In the genomic region with DNA sequence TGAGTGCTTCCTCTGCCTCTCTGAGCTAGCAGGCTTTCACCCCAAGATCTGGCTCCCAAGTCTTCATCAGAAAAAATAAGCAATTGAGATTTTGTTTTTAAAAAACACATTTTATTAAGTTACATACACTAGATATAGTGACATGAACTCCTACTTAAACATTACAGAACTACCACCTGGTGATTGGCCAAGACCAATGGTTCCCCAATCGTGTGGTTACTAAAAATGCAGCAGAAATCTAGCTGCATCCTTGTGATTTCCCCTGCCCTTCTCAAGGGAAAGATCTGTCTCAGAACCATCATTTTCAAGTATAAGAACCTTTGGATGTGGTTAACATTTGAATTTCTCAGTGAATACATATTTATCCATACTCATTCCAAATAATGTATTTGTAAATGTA, we compare ENCODE assay signal across 34 mouse cellular contexts. TPM values are rescaled to one million over a fixed set of nuclear protein-coding genes. Genes with fewer than 3 reads are reported as not detected.
DNase-seq lines count a peak whose midpoint lies in the region; ATAC-seq and TF ChIP-seq lines count a peak whose summit lies in the region.
"Had no signal": no experiment of that assay in that cellular context is flagged by ENCODE, and none has a peak within 500 bp of the region (broad histone marks: within the 10 kb centered on the region; RNA-seq: fewer than 3 reads in every experiment).

No protein-coding gene starts in this region.

- H3K9ac ChIP-seq in CH12.LX (ENCODE audit: insufficient read depth, low read depth), result no peak overlapping the region
- H3K9ac ChIP-seq in hindbrain, embryonic 16.5 days (ENCODE audit: low read depth, low read length), result no peak overlapping the region
- H3K9ac ChIP-seq in stomach, postnatal 0 days (ENCODE audit: low read length), result no peak overlapping the region
- H3K9ac ChIP-seq: embryonic facial prominence, embryonic 13.5 days; forebrain, embryonic 13.5 days; hindbrain, embryonic 13.5 days had no signal

- H3K4me3 ChIP-seq in CH12.LX (replicated peaks in 1 of 3; ENCODE audit: low read depth in 2 of 3, low read length in 2 of 3, poor library complexity in 1 of 3), result no peak overlapping the region
- H3K4me3 ChIP-seq in hindbrain, embryonic 16.5 days (ENCODE audit: low read length), result no peak overlapping the region
- H3K4me3 ChIP-seq in stomach, postnatal 0 days (ENCODE audit: low read depth, low read length), result no peak overlapping the region
- H3K4me3 ChIP-seq: embryonic facial prominence, embryonic 10.5 days; embryonic facial prominence, embryonic 13.5 days; forebrain, embryonic 10.5 days; forebrain, embryonic 13.5 days; gastrocnemius, adult 2 months; hindbrain, embryonic 10.5 days; hindbrain, embryonic 13.5 days had no signal

- DNase-seq in 416B (ENCODE audit: low read depth) (peak; percentile 13), CH12.LX (ENCODE audit: extremely low read depth) (no peak)
- no peak for DNase-seq in stomach, postnatal 0 days (ENCODE audit: low spot score)
- DNase-seq in frontal cortex, postnatal 14 days (ENCODE audit: low spot score in 2 of 2), result no peak
- DNase-seq: adrenal gland, postnatal 10 days; adrenal gland, postnatal 36 days; cerebellum, adult 11-12 months; cerebellum, adult 8-10 months; cerebellum, postnatal 10 days; cerebellum, postnatal 36 days; embryo, embryonic 11 days; gastrocnemius, adult 2 months; gastrocnemius, postnatal 14 days; heart, postnatal 36 days had no signal

- WGBS in hindbrain, embryonic 16.5 days, result 90% methylated on average over 1 of the region's 1 CpGs
- 86% methylated on average over 1 of the region's 1 CpGs for WGBS in stomach, postnatal 0 days

- dilution Hi-C loops in CH12.LX (cut with MboI; ENCODE audit: extremely low pct_ligation_motif_present, extremely low pct_unique_long_range_greater_than_20kb, low sequenced_read_pairs), result no loop called here

- H3K4me2 ChIP-seq in CH12.LX (ENCODE audit: insufficient read depth, low read depth, poor library complexity, severe bottlenecking), result no peak overlapping the region
- H3K4me2 ChIP-seq in hindbrain, embryonic 16.5 days (ENCODE audit: low read length), result no peak overlapping the region
- H3K4me2 ChIP-seq in stomach, postnatal 0 days (replicated peaks; ENCODE audit: low read depth), result no peak overlapping the region
- H3K4me2 ChIP-seq: embryonic facial prominence, embryonic 13.5 days; forebrain, embryonic 13.5 days; heart, embryonic 11.5 days; hindbrain, embryonic 13.5 days had no signal

- H3K27ac ChIP-seq in CH12.LX (ENCODE audit: insufficient read depth, low read depth), result no peak overlapping the region
- no peak overlapping the region for H3K27ac ChIP-seq in hindbrain, embryonic 16.5 days (ENCODE audit: low read depth, low read length)
- no peak overlapping the region for H3K27ac ChIP-seq in stomach, postnatal 0 days (replicated peaks)
- H3K27ac ChIP-seq: embryonic facial prominence, embryonic 10.5 days; embryonic facial prominence, embryonic 13.5 days; forebrain, embryonic 10.5 days; forebrain, embryonic 13.5 days; gastrocnemius, adult 2 months; hindbrain, embryonic 10.5 days; hindbrain, embryonic 13.5 days; hindbrain, postnatal 0 days had no signal

- peaks cover 29 to 48% of the 10 kb centered on the region in 2 experiments for H3K4me1 ChIP-seq in CH12.LX (ENCODE audit: control insufficient read depth in 1 of 2, insufficient read depth in 2 of 2)
- no peaks in the 10 kb centered on the region for H3K4me1 ChIP-seq in hindbrain, embryonic 16.5 days (ENCODE audit: control insufficient read depth, insufficient read depth, low read depth, low read length)
- H3K4me1 ChIP-seq in stomach, postnatal 0 days (replicated peaks; ENCODE audit: control insufficient read depth, insufficient read depth), result no peaks in the 10 kb centered on the region
- H3K4me1 ChIP-seq: embryonic facial prominence, embryonic 10.5 days; embryonic facial prominence, embryonic 13.5 days; forebrain, embryonic 13.5 days; hindbrain, embryonic 10.5 days; hindbrain, embryonic 13.5 days had no signal

- H3K79me2 ChIP-seq in CH12.LX (replicated peaks; ENCODE audit: control insufficient read depth, extremely low read depth, insufficient read depth, poor library complexity, severe bottlenecking), result no peaks in the 10 kb centered on the region

- H3K36me3 ChIP-seq in CH12.LX (replicated peaks in 1 of 2; ENCODE audit: control insufficient read depth in 1 of 2, insufficient read depth in 1 of 2, low read length in 1 of 2), result no peaks in the 10 kb centered on the region
- H3K36me3 ChIP-seq in hindbrain, embryonic 16.5 days (ENCODE audit: control insufficient read depth, insufficient read depth, low read length), result no peaks in the 10 kb centered on the region
- H3K36me3 ChIP-seq in stomach, postnatal 0 days (ENCODE audit: control insufficient read depth, insufficient read depth, low read length), result no peaks in the 10 kb centered on the region
- H3K36me3 ChIP-seq: embryonic facial prominence, embryonic 10.5 days; embryonic facial prominence, embryonic 13.5 days; forebrain, embryonic 10.5 days; G1E; hindbrain, embryonic 10.5 days; hindbrain, embryonic 13.5 days had no signal

- TF ChIP-seq RAD21 in CH12.LX (IDR thresholded peaks at IDR 0.05; ENCODE audit: low read depth, low read length), result no peak

- H3K27me3 ChIP-seq in CH12.LX (replicated peaks), result no peaks in the 10 kb centered on the region
- no peaks in the 10 kb centered on the region for H3K27me3 ChIP-seq in hindbrain, embryonic 16.5 days (replicated peaks; ENCODE audit: control insufficient read depth, insufficient read depth, low read length)
- no peaks in the 10 kb centered on the region for H3K27me3 ChIP-seq in stomach, postnatal 0 days (ENCODE audit: control insufficient read depth, insufficient read depth, low read length)
- H3K27me3 ChIP-seq: embryonic facial prominence, embryonic 13.5 days; forebrain, embryonic 13.5 days; hindbrain, embryonic 13.5 days; Patski had no signal

- no peak for TF ChIP-seq POLR2A in CH12.LX (IDR thresholded peaks at IDR 0.05; ENCODE audit: low read depth, low read length)

- peak; percentile 55 for ATAC-seq in granulocyte monocyte progenitor cell, adult 5-6 weeks (replicated peaks; ENCODE audit: poor library complexity, severe bottlenecking)
- ATAC-seq in hindbrain, embryonic 16.5 days, result no peak
- ATAC-seq in stomach, postnatal 0 days (ENCODE audit: low FRiP score, low TSS enrichment), result no peak
- ATAC-seq: forebrain, embryonic 13.5 days; forebrain, embryonic 16.5 days; hindbrain, postnatal 0 days; inflammation-experienced regulatory T-cells, adult 6 months; intestine, embryonic 16.5 days; Patski had no signal

- in situ Hi-C loops in CH12.LX (cut with MboI; ENCODE audit: low pct_ligation_motif_present, low pct_unique_long_range_greater_than_20kb, low sequenced_read_pairs), result loop anchor here (10.0 kb wide), 1 partner anchor 289 kb away; no protein-coding TSS in a partner anchor

- peaks cover 16% of the 10 kb centered on the region for H3K9me3 ChIP-seq in CH12.LX (replicated peaks; ENCODE audit: low read length)
- H3K9me3 ChIP-seq in hindbrain, embryonic 16.5 days (ENCODE audit: control insufficient read depth, low read length), result 0 out of 2 replicates have a peak, but pooled peaks cover 2% of the 10 kb centered on the region
- H3K9me3 ChIP-seq in stomach, postnatal 0 days (ENCODE audit: control insufficient read depth, low read length), result no peaks in the 10 kb centered on the region
- H3K9me3 ChIP-seq: embryonic facial prominence, embryonic 10.5 days; forebrain, embryonic 10.5 days; G1E; hindbrain, embryonic 10.5 days; hindbrain, embryonic 13.5 days had no signal

- 0 out of 2 replicates have a peak, but pooled peaks have one; percentile 27 for TF ChIP-seq EP300 in CH12.LX (IDR thresholded peaks at IDR 0.05; ENCODE audit: low read length)
- TF ChIP-seq EP300 in stomach, postnatal 0 days (optimal IDR thresholded peaks at IDR 0.05), result no peak

- no peak for TF ChIP-seq CTCF in CH12.LX (conservative IDR thresholded peaks at IDR 0.05 in 1 of 2, IDR thresholded peaks at IDR 0.05 in 1 of 2; ENCODE audit: low read depth in 2 of 2, low read length in 2 of 2)
- no peak for TF ChIP-seq CTCF in stomach, postnatal 0 days (IDR thresholded peaks at IDR 0.05; ENCODE audit: low read depth)

RNA-seq across cellular contexts. Expression of gene Wfdc21, which starts 12.5 kb away (rescaled TPM):
- total RNA-seq in CH12.LX (2012; rRNA removed), result 1.6 and 3.3 TPM in 2 replicates
- total RNA-seq in CH12.LX (2014; rRNA removed), result 8.3 and 14.7 TPM in 2 replicates
- 2.6 and 3.4 TPM in 2 replicates for polyA plus RNA-seq in CH12.LX (2012; ENCODE audit: insufficient read length, low read depth)
- 15.7 and 47.5 TPM in 2 replicates for total RNA-seq in granulocyte monocyte progenitor cell, adult 5-6 weeks (2014; fragmentation: Nextera tagmentation)
- 28.0 and 70.7 TPM in 2 replicates for total RNA-seq in granulocyte monocyte progenitor cell, adult 5-6 weeks (2017)
- polyA plus RNA-seq in hindbrain, embryonic 16.5 days (2015; fragmentation: Nextera tagmentation; extraction: Ambion mirVana), result 0.42 TPM in 1 of 2 replicates, not detected in the other
- 3.1 and 3.4 TPM in 2 replicates for polyA plus RNA-seq in stomach, postnatal 0 days (2015; fragmentation: Nextera tagmentation; extraction: Ambion mirVana)
- total RNA-seq: G1E; gastrocnemius, adult 2 months; gastrocnemius, postnatal 14 days; heart, postnatal 36 days; hindbrain, postnatal 0 days had no signal
- polyA plus RNA-seq: brain, embryonic 14.5 days; cortical plate, adult 2 months; embryonic facial prominence, embryonic 10.5 days; embryonic facial prominence, embryonic 13.5 days; forebrain, embryonic 10.5 days; forebrain, embryonic 13.5 days; forebrain, embryonic 16.5 days; G1E; heart, embryonic 11.5 days; heart, embryonic 14.5 days; hindbrain, embryonic 10.5 days; hindbrain, embryonic 13.5 days; inflammation-experienced regulatory T-cells, adult 6 months; Patski had no signal

RNA-seq across cellular contexts. Expression of gene Heatr6, which starts 19.3 kb away (rescaled TPM):
- total RNA-seq in CH12.LX (2012; rRNA removed) (17.6 and 18.3 TPM in 2 replicates), CH12.LX (2014; rRNA removed) (14.9 and 17.4 TPM in 2 replicates)
- polyA plus RNA-seq in CH12.LX (2012; ENCODE audit: insufficient read length, low read depth), result 21.0 and 24.4 TPM in 2 replicates
- 10.4 and 30.5 TPM in 2 replicates for total RNA-seq in granulocyte monocyte progenitor cell, adult 5-6 weeks (2014; fragmentation: Nextera tagmentation)
- 8.9 and 17.8 TPM in 2 replicates for total RNA-seq in granulocyte monocyte progenitor cell, adult 5-6 weeks (2017)
- 26.6 and 29.6 TPM in 2 replicates for polyA plus RNA-seq in hindbrain, embryonic 16.5 days (2015; fragmentation: Nextera tagmentation; extraction: Ambion mirVana)
- polyA plus RNA-seq in stomach, postnatal 0 days (2015; fragmentation: Nextera tagmentation; extraction: Ambion mirVana), result 8.6 and 9.2 TPM in 2 replicates

RNA-seq across cellular contexts. Expression of gene Wfdc18, which starts 25.4 kb away (rescaled TPM):
- total RNA-seq in CH12.LX (2012; rRNA removed) (not detected in 2 replicates), CH12.LX (2014; rRNA removed) (not detected in 2 replicates)
- polyA plus RNA-seq in CH12.LX (2012; ENCODE audit: insufficient read length, low read depth), result not detected in 2 replicates
- not detected in 2 replicates for total RNA-seq in granulocyte monocyte progenitor cell, adult 5-6 weeks (2014; fragmentation: Nextera tagmentation)
- total RNA-seq in granulocyte monocyte progenitor cell, adult 5-6 weeks (2017), result not detected in 2 replicates
- polyA plus RNA-seq in hindbrain, embryonic 16.5 days (2015; fragmentation: Nextera tagmentation; extraction: Ambion mirVana), result not detected in 2 replicates
- polyA plus RNA-seq in stomach, postnatal 0 days (2015; fragmentation: Nextera tagmentation; extraction: Ambion mirVana), result 0.87 and 2.7 TPM in 2 replicates
- total RNA-seq: adrenal gland, adult 18-20 months; adrenal gland, postnatal 10 days; adrenal gland, postnatal 36 days; G1E; gastrocnemius, adult 2 months; gastrocnemius, postnatal 14 days; heart, adult 8-10 months; heart, postnatal 36 days had no signal
- polyA plus RNA-seq: brain, embryonic 14.5 days; embryonic facial prominence, embryonic 10.5 days; embryonic facial prominence, embryonic 13.5 days; forebrain, embryonic 10.5 days; forebrain, embryonic 13.5 days; forebrain, embryonic 16.5 days; G1E; hindbrain, embryonic 10.5 days; hindbrain, embryonic 13.5 days; hindbrain, postnatal 0 days; inflammation-experienced regulatory T-cells, adult 6 months; Patski had no signal

RNA-seq across cellular contexts. Expression of gene Wfdc17, which starts 30.4 kb away (rescaled TPM):
- total RNA-seq in CH12.LX (2012; rRNA removed) (not detected in 2 replicates), CH12.LX (2014; rRNA removed) (not detected in 2 replicates)
- polyA plus RNA-seq in CH12.LX (2012; ENCODE audit: insufficient read length, low read depth), result not detected in 2 replicates
- total RNA-seq in granulocyte monocyte progenitor cell, adult 5-6 weeks (2014; fragmentation: Nextera tagmentation), result 8.9 TPM in 1 of 2 replicates, not detected in the other
- 1.2 TPM in 1 of 2 replicates, not detected in the other for total RNA-seq in granulocyte monocyte progenitor cell, adult 5-6 weeks (2017)
- polyA plus RNA-seq in hindbrain, embryonic 16.5 days (2015; fragmentation: Nextera tagmentation; extraction: Ambion mirVana), result 0.33 and 0.87 TPM in 2 replicates
- polyA plus RNA-seq in stomach, postnatal 0 days (2015; fragmentation: Nextera tagmentation; extraction: Ambion mirVana), result 0.81 and 2.7 TPM in 2 replicates
- total RNA-seq: G1E; hindbrain, postnatal 0 days had no signal
- polyA plus RNA-seq: brain, embryonic 14.5 days; forebrain, embryonic 10.5 days; forebrain, embryonic 13.5 days; forebrain, embryonic 16.5 days; G1E; Patski had no signal
